Comparison of ENCODE assay signal across 12 mouse cellular contexts in genomic region chr5:139546771-139547420, GRCm38 (mm10). TPM values are rescaled to one million over a fixed set of nuclear protein-coding genes. Genes with fewer than 3 reads are reported as not detected.
A peak's percentile ranks its signal among the peaks of the same experiment; 100 is the strongest.
DNase-seq lines count a peak whose midpoint lies in the region; ATAC-seq and TF ChIP-seq lines count a peak whose summit lies in the region.
"Had no signal": no experiment of that assay in that cellular context is flagged by ENCODE, and none has a peak within 500 bp of the region (broad histone marks: within the 10 kb centered on the region; RNA-seq: fewer than 3 reads in every experiment).

No protein-coding gene starts in this region.

- WGBS in heart, embryonic 12.5 days: under 1% methylated on average over 63 of the region's 68 CpGs
- WGBS in embryonic facial prominence, embryonic 12.5 days: under 1% methylated on average over 67 of the region's 68 CpGs
- WGBS in limb, embryonic 12.5 days: under 1% methylated on average over 68 of the region's 68 CpGs

- peak overlapping the region; percentile 9; the same call in 1 of the 2 replicates for H3K4me3 ChIP-seq in heart, embryonic 12.5 days
- peak overlapping the region; percentile 18; the same call in 1 of the 2 replicates for H3K4me3 ChIP-seq in embryonic facial prominence, embryonic 12.5 days
- H3K4me3 ChIP-seq in limb, embryonic 12.5 days (replicated peaks): peak overlapping the region; percentile 24

- no peaks in the 10 kb centered on the region for H3K9me3 ChIP-seq in heart, embryonic 12.5 days (replicated peaks)
- no peaks in the 10 kb centered on the region for H3K9me3 ChIP-seq in embryonic facial prominence, embryonic 12.5 days
- H3K9me3 ChIP-seq in limb, embryonic 12.5 days: no peaks in the 10 kb centered on the region

- in situ Hi-C loops in Patski (cut with MboI; ENCODE audit: low pct_unique_long_range_greater_than_20kb): no loop called here

- H3K27me3 ChIP-seq in heart, embryonic 12.5 days (replicated peaks): peaks cover 96% of the 10 kb centered on the region
- H3K27me3 ChIP-seq in Patski: peaks cover 71% of the 10 kb centered on the region
- H3K27me3 ChIP-seq in embryonic facial prominence, embryonic 12.5 days: peaks cover 97% of the 10 kb centered on the region
- peaks cover 100% of the 10 kb centered on the region for H3K27me3 ChIP-seq in limb, embryonic 12.5 days

- intact Hi-C loops in heart, postnatal 25 days (cut with DNase I): no loop called here

- peaks cover 7% of the 10 kb centered on the region; the same call in 1 of the 2 replicates for H3K4me1 ChIP-seq in heart, embryonic 12.5 days (replicated peaks)
- peaks cover 9% of the 10 kb centered on the region for H3K4me1 ChIP-seq in embryonic facial prominence, embryonic 12.5 days
- H3K4me1 ChIP-seq in limb, embryonic 12.5 days (replicated peaks): peaks cover 13% of the 10 kb centered on the region; the same call in 1 of the 2 replicates

- no peak overlapping the region for H3K9ac ChIP-seq in heart, embryonic 12.5 days
- H3K9ac ChIP-seq in embryonic facial prominence, embryonic 12.5 days: no peak overlapping the region
- H3K9ac ChIP-seq in limb, embryonic 12.5 days (replicated peaks): 0 out of 2 replicates have a peak overlapping the region, but pooled peaks have one; percentile 12

- POLR2A ChIA-PET in Patski (lab: Charles Lee): no interaction called here

- H3K36me3 ChIP-seq in heart, embryonic 12.5 days: no peaks in the 10 kb centered on the region
- no peaks in the 10 kb centered on the region for H3K36me3 ChIP-seq in embryonic facial prominence, embryonic 12.5 days
- H3K36me3 ChIP-seq in limb, embryonic 12.5 days: no peaks in the 10 kb centered on the region

- DNase-seq in heart, postnatal 25 days (ENCODE audit: low spot score): no peak
- DNase-seq in Patski (ENCODE audit: low read depth, low spot score): no peak
- no peak for DNase-seq in adrenal gland, postnatal 4 days (ENCODE audit: low spot score in 2 of 2)
- DNase-seq in ovary, postnatal 14 days (ENCODE audit: low spot score): no peak
- DNase-seq in thymus, postnatal 14 days: no peak
- DNase-seq: adrenal gland, postnatal 14 days; right cerebral cortex, postnatal 14 days had no signal

- no peak for TF ChIP-seq CTCF in Patski (IDR thresholded peaks at IDR 0.05)

- H3K4me2 ChIP-seq in heart, embryonic 12.5 days: no peak overlapping the region; the same call in 1 of the 2 replicates
- peak overlapping the region; percentile 15 for H3K4me2 ChIP-seq in embryonic facial prominence, embryonic 12.5 days (replicated peaks)
- H3K4me2 ChIP-seq in limb, embryonic 12.5 days: peak overlapping the region; percentile 23

- CTCF ChIA-PET in Patski (lab: Charles Lee): no interaction called here

- ATAC-seq in heart, embryonic 12.5 days (ENCODE audit: insufficient number of reproducible peaks, low FRiP score): no peak; the same call in 1 of the 2 replicates
- ATAC-seq in Patski: peak; percentile 24
- ATAC-seq in embryonic facial prominence, embryonic 12.5 days (ENCODE audit: insufficient number of reproducible peaks, insufficient read depth, low FRiP score, low TSS enrichment): no peak
- no peak for ATAC-seq in limb, embryonic 12.5 days (ENCODE audit: insufficient number of reproducible peaks, insufficient read depth, low FRiP score, low TSS enrichment, low read depth)

- no peak overlapping the region for H3K27ac ChIP-seq in heart, embryonic 12.5 days (ENCODE audit: poor library complexity, severe bottlenecking)
- no peak overlapping the region for H3K27ac ChIP-seq in embryonic facial prominence, embryonic 12.5 days
- no peak overlapping the region for H3K27ac ChIP-seq in limb, embryonic 12.5 days
- H3K27ac ChIP-seq: macrophage had no signal

RNA-seq across cellular contexts. Expression of gene Uncx, which starts 3.6 kb away (rescaled TPM):
- 0.09 TPM in 1 of 2 replicates, not detected in the other for polyA plus RNA-seq in heart, embryonic 12.5 days (2016; fragmentation: Nextera tagmentation; extraction: Ambion mirVana)
- total RNA-seq in heart, postnatal 25 days (2021): not detected
- not detected for polyA plus RNA-seq in Patski (2021)
- 5.0 and 6.4 TPM in 2 replicates for polyA plus RNA-seq in embryonic facial prominence, embryonic 12.5 days (2016; fragmentation: Nextera tagmentation; extraction: Ambion mirVana)
- 0.11 and 0.23 TPM in 2 replicates for polyA plus RNA-seq in limb, embryonic 12.5 days (2016; fragmentation: Nextera tagmentation; extraction: Ambion mirVana)
- 1 to 10 TPM in 1 of 2 experiments, under 1 TPM in 1; 0.42 to 3.8 TPM for total RNA-seq in adrenal gland, postnatal 4 days (2021)
- total RNA-seq: adrenal gland, postnatal 14 days had no signal
- polyA plus RNA-seq: large intestine, adult 2 months; macrophage had no signal
